Mouse (Mus musculus) spleen, postnatal 10 days (tissue): ENCODE results near the gene Tnrc6a.
A peak's percentile ranks its signal among the peaks of the same experiment; 100 is the strongest.

Experiments used
- DNase-seq, 2 experiments: peaks; one replicate each; pipeline ENCODE4 v3.0.0; 2021 to 2022; ENCODE audit warnings: low spot score in 2 of 2

Tnrc6a gene

DNA sequence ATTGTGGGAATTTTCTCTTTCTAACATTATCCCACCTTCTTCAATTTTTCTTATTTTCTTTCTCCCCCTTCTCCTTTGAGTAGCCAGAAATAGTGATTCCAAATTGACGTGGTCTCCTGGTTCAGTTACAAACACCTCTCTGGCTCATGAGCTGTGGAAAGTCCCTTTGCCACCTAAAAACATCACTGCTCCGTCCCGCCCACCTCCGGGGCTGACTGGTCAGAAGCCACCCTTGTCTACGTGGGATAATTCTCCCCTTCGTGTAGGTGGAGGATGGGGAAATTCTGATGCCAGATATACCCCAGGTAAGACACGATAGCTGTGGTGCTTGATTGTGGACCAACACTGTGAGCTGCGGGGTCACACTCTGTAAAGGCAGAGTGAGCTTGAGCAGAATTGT, 66.1 kb downstream of the Tnrc6a start:
- no peak for DNase-seq

DNA sequence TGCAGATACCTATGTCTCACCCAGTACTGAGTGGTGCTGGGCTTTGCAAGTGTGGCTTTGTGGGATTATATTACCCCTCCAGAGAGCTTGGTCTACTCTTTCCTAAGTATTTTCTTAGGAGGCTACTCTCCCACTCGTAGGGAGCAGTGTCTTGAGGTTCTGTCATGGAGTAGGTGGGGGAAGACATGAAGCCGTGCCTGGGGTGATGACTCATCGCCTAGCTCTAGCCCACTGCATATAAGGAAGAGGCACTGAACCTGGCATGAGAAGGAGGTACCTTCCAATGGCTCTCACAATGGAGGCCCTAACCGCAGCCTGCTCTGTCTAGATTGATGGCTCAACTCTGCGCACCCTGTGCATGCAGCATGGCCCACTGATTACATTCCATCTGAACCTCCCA, 68.0 kb downstream of the Tnrc6a start:
- no peak for DNase-seq

DNA sequence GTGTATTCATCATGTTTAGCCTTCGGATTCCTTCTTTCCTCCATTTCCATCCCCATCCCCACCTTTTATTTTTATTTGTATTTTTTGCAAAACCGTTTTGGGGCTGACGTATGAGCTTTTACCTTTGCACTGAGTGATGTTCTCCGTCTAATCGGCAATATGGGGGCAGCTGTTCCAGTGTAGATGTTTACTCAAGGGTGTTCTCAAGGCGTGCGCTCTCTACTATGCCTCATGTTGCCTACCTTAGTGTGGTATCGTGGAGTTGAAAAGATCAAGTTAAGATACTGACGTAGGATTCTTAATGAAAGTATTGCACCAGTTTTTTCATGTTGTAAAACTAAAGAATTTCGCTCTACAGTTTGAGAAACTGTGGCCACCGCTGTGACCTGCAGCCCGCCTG, 69.5 kb downstream of the Tnrc6a start:
- no peak for DNase-seq

DNA sequence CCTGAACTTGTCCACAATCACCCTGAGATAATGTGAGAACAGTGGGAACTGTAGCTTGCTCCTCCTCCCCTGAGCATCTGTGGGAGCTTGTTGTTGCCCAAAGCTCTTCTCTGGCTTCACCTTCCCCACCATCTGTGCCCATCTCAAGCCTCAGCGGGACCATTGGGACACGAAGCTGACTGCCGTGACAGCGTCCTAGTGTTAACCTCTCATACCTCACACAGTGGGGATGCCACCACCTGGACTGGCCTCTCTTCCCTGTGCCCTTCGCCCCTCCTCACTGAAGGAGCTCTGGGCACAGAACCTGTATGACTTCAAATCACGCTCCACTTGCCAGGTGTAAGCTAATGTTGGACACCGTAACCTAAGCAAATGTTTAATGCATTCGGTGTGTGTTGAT, 71.0 kb downstream of the Tnrc6a start:
- no peak for DNase-seq

DNA sequence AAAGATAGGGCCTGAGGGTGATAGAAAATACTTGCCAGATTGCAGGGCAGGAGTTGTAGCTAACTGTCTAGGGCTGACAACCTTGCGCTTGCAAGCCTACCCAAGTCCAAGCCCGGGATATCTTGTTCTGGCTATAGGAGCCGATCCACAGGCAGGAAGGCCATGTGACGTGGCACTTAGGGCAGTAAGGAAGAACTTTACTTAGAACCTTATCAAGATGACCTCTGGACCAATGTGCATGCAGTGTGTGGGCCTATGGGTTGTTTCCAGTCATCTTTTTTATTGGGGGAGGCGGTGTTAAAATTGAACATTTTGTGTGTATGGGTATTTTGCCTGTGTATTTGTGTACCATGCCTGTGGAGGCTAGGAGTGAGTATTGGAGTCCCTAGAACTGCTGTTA, 72.7 kb downstream of the Tnrc6a start:
- DNase-seq = no peak

DNA sequence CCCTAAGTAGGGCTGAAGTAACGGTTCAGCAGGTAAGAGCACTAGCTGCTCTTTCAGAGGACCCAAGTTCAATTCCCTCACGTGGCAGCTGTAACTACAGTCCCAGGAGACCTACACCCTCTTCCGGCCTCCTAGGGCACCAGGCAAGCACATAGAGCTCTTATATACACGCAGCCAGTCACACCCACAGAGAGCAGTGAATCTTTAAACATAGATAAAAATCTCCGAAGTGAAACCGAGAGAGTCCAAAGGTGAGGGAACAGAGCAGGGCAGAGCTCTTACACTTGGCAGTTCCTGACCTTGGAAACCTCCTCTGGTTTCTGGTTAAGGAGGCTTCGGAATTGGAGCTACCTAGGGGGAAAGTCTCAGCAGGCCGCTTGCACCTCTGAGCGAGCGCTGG, 75.0 kb downstream of the Tnrc6a start:
- no peak for DNase-seq

DNA sequence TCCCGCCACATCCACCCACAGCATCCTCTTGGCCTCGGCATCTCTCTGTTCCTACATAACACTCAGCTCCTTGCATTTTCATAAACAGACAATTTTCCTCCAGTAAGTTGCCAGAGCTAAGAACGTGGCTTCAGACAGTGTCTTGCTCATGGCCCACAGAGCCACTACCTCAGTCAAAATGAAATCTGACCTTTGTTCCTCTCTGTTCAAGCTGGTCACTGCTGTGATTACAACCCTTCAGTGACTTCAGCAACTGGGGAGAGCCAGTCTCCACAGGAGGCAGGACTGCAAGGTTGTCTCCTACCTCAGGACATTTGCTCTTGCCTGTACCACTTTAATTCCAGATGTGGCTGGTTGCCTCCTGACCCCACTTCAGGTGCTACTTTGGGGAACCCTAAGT, 75.5 kb downstream of the Tnrc6a start:
- no peak for DNase-seq

DNA sequence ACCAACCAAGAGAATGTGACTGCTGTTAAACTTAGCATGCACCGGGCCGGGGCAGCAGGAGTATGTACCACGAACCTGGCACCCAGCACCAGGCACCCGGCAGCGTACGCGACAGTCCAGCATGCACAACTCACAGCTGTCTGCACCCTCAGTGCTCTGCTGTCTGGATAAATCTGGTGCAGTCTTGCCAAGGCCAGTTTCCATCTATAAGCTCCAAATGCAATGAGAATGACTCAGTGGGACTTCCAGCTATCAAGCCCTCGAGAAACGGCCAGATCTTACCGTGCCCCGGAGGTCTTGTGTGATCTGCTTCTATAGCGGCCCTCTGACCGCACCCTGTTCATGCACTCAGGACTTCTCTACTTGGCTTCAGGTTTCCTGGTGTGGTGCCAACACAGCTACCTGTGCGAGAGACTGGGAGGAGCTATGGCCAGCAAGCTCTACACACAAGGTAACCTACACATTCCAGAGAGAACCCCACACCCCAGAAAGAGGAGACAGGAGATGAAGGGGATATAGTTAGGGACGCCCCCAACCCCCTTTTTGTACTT, 76.0 kb downstream of the Tnrc6a start:
- no peak for DNase-seq

DNA sequence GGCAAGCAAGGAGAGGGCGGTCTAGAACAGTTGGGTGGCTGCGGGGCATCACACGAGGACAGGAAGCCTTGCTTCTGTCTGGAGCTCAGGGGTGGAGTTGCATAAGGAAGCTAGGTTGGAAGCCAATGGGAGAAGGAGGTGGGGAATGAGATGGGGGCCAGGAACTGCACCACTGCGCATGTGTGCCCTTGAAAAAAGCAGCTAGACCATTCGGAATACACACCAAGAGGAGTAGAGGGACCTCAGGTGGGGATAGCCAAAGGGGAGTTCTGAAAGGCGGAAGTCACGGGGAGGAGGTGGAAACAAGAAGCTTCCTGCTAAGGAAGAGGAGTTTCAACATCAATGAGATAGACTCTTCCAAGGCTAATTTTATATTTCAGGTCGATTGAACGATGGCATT, 77.0 kb downstream of the Tnrc6a start:
- DNase-seq = no peak

DNA sequence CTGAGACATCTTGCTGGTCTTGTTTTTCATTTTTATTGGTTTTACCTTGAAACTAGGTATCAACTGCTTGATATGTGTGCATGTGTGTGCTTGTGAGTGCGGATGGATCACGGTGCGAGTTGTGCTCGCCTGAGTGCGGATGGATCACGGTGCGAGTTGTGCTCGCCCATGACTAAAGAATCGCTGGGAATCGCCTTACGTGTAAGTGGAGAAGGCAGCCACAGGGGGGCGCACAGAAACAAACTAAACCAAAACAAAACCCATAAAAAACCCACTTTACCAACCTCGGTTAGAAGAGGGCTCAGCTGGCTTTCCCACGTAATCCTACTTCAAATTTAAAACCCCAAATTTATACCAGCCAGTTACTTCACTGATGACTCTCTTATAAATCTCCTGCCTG, 81.6 kb downstream of the Tnrc6a start:
- DNase-seq = peak; percentile 13 to 75

DNA sequence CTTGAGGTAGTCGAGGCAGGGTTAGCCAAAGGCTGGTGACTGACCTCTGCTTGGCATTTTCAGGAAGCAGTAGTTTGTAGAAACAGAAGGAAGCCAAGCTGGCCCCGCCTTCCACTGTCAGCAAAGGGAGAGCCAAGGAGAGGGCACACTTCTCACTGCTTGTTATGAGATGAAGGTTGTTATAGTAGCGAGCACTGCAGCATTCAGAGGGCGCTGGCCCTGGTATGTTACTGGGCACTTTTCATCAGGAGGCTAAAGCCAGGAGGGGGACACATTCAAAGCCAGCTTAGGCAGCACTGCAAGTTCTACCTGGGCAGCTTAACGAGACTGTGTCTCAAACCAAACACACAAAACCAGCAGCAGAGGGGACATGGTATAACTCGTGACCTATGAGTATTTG, 83.9 kb downstream of the Tnrc6a start:
- no peak for DNase-seq

DNA sequence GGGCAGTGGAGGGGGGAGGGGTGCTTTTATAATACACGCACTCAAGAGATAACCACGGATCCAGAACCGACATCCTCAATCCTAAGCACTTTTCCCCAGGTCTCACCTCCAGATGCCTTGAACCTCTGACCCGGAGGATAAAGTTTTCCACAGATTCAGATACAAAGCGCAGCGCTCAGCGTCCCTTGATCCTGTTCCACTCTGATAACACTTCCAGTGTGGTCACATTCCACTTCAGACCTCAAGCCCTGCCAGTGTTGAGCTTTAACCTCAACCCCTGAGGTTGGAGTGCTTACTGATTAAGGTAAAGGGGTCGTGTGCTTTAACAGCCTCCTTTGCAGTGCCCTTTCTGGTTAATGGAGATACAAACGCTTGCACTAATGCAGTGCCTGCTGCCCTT, 86.2 kb downstream of the Tnrc6a start:
- no peak for DNase-seq

DNA sequence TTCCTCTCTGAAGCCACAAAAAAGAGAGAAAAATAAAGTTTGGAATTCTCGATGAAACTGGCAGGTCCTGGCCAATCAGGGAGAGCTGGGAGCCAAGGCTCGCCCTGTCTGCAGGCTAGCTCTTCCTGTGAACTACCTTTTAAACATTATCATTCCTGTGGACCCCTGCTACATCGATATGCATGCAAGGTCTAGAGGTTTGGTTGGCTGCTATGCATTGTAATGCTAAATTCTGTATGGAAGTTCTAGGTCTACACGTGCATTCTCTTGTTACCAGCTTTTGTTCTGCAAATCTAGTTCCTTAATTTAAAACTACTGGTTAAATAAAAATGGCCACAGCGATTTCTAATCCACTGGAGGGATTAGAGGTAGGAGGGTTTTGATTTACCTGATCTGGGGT, 87.8 kb downstream of the Tnrc6a start:
- no peak for DNase-seq

DNA sequence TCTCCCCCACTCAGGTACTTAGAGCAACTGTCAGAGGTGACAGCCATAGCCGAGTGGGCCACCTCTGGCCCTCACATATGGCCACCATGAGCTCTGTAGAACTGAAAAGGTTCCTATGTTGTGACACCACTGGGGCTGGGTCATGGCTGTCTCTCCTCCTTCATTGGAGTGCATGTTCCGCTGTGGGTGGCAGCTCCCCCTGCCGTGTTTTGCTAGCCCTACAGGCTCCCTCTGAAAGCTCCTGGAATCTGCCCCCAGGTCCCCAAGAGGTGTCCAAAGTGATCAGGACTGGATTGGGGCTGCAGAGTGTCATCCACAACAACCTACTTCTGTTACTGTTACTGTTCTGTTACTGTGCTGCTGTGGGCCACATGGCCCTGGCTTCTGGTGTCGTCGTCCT, 88.6 kb downstream of the Tnrc6a start:
- no peak for DNase-seq

DNA sequence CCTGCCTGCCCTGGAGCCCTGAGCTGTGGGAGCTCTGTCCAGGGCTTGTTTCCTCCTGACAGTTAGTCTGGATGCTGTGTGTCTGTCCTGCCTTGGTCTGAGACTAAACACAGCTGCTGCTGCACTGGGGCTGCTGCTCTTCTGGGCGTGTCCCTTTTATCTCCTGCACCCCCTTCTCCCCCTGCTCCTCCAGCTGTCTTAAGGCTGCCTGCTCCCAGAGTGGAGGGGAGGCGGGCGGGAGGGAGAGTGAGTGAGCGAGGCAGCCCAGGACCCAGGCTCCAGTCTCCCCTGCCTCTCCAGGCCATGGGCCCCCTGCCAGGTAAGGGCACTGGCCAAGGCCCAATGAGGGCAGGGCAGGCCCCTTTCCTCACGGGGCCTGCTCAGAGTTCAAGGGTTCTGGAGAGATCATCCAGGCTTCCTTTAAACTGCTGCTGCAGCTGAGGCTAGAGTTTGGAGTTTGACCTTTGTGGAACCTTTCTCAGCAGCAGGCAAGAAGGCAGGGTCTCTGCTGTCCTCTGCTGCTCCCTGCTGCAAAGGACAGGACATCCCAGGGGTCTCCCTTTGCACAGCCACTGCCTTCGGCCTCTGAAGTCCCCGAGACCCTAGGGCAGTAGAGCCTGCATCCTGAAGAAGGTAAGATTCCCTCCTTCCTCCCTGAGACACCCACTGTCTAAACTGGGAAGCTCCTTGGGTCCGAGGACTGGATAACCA, 90.8 kb downstream of the Tnrc6a start, which contains the start of gene Slc5a11:
Gene Slc5a11 (plus strand): TSS at position 416 of the 711 bp plus-strand sequence.
- DNase-seq = no peak

DNA sequence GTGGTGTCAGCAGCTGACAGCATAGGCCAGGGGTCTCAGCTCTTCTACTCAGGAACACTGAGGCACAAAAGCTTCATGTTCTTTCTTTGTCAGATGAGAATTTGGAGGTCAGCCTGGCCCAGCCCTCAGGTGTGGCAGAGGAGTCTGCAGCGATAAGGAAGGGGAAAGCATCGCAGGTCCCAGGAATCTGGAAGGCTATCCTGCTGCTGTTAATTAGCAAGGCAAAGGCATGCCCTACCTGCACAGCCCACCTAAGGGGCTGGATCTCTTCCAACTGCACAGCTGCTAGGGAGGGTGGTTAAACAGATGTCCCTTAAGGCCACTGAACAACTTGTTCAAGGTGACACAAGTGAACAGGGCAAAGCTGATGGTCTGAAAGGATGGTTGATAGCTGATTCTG, 91.5 kb downstream of the Tnrc6a start:
- DNase-seq = no peak

DNA sequence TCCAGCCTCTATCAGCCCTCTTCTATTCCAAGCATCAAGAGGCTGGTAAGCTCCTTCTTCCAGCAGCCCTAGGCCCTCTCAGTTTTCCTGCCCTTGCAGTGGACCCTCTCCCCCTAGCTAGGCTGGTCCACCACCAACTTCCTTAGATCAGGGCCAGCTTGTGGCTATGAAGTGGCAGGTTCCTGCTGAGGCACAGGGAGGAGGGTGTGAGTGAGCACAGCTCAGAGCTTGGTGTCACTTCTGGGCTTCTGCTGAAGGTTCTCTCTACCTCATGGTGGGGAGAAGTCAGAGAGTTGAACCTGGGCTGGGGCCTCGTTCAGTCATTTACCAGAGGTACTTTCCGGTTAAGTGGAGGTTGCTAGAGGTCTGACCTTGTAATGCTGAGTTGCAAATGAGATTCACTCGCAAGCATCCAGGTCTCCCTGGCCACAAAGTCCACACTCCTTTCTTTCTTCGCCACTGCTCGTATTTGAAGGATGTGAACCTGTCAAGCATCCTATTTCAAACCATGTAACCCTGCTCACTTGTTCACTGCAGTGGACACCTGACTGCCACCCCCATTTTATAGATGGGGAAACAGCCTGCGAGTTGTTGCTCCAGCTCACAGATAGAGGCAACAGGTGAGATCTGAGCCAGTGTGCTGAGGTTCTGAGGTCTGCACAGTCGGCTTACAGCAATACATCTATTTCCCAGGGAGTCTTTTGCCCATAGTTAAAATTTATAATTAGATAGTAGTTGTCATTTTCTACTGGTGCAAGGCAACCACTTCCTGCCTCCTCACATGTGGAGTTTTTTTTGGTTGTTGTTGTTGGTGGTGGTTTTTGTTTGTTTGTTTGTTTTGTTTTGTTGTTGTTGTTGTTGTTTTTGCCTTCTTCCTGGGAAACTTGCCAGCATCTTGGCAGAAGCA, 94.0 kb downstream of the Tnrc6a start:
- no peak for DNase-seq

DNA sequence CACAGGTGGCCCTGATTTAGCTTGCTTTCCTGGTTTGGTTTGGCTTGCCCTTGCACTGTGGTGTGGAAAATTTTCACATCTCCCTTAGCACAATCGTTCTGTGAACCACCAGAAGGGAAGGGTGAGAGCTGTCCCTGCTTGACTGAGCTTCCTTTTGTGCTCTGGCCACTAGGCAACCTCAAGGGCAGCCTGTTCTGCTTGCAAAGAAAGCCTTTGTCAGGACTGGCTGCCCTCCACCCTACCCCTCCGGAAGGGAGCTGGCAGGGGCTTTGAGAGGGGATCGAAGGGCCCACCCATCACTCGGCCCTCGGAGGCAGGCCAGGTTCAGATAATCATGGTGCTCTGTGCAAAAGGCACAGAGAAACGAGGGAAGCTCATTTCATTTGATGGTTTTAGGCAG, 94.9 kb downstream of the Tnrc6a start:
- no peak for DNase-seq

DNA sequence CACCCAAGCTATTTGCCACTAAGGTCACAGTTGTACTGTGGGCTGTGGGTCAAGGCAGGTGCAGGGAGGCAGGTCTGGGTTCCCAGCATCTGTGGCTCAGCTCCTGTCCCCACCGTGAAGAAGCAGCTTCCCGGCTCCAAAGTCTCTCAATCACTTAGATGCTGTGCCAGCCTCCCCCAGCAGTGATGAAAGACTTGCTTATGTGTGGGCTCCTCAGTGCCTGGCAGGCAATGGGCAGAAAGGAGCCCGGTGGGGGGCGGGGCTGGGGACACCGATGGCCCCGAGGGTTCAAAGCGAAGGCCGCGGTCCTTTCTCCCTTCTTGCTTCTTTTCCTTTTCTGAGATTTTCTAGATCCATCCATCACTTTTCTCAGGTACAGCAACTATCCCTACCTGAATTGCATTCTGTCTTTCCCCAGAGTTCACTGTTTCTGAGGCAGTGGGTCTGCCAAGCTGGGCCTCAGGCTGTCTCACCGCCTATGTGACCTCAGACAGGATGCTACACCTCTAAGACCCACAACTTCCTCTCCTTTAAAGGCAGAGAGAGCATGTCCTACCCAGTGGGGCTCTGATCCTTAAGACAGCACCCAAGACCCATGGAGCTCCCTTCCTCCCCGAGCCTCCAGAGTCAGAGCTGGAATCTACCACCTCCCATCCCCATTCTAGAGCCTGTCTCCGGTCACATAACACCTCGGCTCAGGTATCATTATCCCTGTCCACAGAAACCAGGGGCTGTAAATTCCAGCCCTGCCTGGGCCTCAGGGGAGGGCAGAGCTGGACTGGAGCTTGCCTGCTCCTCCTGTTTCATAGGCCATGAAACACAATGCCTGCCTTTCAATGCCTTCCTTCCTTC, 96.3 kb downstream of the Tnrc6a start:
- no peak for DNase-seq

DNA sequence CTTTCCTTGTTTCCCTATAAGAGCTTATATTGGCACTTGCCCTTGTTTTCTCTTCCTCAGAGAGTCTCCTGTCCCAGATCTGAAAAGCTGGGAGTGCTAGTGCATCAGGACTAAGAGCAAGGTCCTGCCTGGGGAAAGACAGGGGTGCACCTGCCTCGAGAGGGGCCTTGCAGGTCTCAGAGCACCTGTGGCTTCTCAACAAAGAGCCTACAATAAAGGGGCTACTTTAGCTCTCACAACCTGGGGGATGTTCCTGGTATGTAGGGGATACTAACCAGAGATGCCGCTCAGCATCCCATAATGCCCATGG, 96.9 kb downstream of the Tnrc6a start:
- no peak for DNase-seq

DNA sequence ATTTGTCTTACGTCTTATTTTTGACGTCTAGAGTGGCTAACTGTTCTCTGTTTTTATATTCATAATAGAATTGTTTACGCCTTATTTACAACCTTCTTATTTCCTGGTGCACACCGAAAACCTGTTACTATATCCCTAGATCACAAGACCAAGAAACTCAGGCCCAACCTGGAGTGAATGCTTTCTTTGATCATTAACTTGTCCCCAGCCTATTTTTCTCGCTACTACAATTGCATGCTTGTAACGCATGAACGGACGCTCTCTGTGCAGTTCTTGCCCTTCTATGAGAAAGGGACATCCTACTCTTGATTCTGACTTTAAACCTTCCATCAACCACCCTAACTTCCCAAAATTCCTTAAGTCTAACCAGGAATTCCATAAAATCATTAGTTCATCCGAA, 100.4 kb downstream of the Tnrc6a start:
- no peak for DNase-seq

DNA sequence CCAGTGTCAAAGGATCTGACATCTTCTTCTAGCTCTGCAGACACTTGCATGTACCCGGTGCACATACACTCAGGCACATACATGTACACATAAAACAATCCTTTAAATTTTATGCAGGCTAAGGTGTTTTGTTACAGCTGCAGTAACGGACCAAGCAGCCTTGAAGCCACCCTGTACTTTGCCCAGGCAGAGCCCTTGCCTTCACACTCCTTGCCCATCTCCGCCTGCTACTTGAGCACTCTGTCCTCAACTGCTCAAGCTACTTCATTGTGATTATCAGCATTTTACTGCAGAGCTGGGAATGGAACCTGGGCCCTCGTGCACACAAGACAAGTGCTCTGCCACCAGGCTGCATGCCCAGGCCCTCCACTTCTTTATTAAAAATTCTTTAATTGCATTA, 101.5 kb downstream of the Tnrc6a start:
- DNase-seq = no peak
